Mouse (Mus musculus) activated CD4-positive, CD25-positive, alpha-beta regulatory T cell (primary cell): Measurements from ENCODE around the gene Ahrr. TPM values are rescaled to one million over a fixed set of nuclear protein-coding genes. Genes with fewer than 3 reads are reported as not detected.

Source experiments
- polyA plus RNA-seq, 2 experiments: library from polyadenylated mRNA; unstranded; fragments of 100-300 nt; shearing (Covaris generic); gene quantifications; one replicate each; pipeline ENCODE4 v1.2.1; 2017

Ahrr gene
- under 1 TPM in 1 of 2 experiments, not detected in 1; 0.04 TPM for polyA plus RNA-seq

DNA sequence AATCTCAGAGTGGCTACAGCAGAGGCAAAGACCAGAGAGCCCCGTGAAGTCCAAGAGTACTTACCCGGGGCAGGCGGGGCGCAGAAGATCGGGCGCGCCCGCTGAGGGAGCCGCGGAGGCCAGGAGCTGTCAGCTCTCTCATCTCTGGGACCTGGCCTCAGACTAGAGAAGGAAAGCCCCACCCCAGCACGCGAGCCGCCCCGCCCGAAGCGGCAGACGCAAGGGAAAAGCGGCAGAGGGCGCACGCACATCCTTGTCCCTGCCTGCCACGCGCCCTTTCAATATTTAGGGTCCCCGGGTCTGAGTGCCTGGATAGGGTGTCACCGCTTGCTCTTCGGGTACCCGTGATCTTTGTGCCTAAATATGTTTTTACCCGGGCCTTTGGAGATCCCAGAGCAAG is at the start of gene Ahrr:
Ahrr (minus strand) TSS at position 165 of the 400 bp plus-strand sequence.

DNA sequence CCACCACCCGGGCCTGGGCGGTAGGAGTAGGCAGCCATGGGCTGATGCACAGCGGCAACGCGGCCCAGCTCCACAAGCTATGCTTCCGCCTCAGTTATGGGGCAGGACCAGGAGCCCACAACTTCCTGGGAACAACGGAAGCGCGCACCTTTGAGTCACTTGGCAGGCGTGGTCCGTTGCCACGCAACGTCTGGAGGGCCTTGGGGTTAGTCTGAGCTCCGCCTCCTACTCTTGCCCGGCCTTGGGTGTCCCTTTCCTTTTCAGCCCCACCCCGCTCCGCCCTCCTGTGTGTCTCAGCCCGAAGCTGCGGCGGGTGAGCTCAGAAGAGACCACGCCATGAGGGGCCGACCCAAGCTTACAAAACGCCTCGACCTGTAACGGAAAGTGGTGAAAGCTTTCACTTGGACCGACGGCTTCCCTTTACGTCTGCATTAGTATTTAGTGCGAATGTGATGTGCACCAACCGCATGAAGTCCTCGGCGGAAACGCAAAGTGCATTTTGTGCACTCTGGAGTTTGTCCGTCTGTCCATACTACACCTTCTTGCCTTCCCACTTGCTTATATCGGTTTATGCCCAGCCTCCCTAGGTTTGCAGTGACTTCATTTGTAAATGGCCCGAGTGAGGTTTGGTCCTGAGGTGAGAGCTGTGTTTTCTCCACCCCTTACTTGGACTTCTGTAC is 25.2 kb upstream of the Ahrr start, which contains the start of gene Pdcd6:
Pdcd6 (minus strand) TSS at position 411 of the 680 bp plus-strand sequence.

DNA sequence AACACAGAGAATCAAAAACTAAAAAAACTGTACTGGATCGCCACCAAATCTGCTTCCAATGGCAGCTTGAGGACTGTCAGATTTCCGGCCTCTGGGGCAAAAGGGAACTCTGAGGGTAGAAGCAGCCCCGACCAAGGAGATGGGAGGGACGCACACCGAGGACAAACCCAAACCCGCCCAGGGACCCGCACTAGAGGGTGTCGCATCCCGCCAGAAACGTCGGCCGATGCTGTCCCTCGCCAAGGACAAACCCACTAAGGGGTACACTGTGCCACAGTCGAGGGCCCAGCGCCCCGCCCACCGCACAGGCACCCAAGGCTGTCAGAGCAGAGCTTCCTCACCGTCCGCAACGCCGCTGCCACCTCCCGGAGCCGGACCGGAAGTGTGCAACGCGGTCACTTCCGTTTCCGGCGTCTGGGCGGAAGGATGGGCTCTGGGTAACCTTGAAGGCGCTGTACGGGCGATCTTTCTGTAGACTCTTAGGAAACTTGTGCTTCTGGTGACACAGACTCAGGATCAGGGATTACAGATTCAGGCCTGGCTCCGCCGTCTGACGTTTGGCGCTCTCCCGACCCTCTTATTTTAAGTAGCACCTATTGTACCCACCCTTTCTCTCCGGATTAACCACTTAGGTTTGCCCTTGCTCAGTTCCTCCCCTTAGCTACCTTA is 83.7 kb downstream of the Ahrr start, which contains the start of gene Exoc3:
Exoc3 (minus strand) TSS at position 416 of the 669 bp plus-strand sequence.

Other genes with a start within 250 kb of the Ahrr start
- 10 to 100 TPM; 10.0 to 12.0 TPM for gene Cep72, start 230.0 kb downstream of the Ahrr start, polyA plus RNA-seq
- under 1 TPM in 1 of 2 experiments, not detected in 1; 0.26 TPM for gene Slc9a3, start 170.9 kb downstream of the Ahrr start, polyA plus RNA-seq
- gene Exoc3, start 83.6 kb downstream of the Ahrr start, polyA plus RNA-seq = 10 to 100 TPM; 75.3 to 79.5 TPM
- gene Pdcd6, start 25.2 kb upstream of the Ahrr start, polyA plus RNA-seq = 100 to 1,000 TPM; 179 to 213 TPM
- gene Sdha, start 57.9 kb upstream of the Ahrr start, polyA plus RNA-seq = 100 to 1,000 TPM; 206 to 252 TPM
- gene Ccdc127, start 58.0 kb upstream of the Ahrr start, polyA plus RNA-seq = 10 to 100 TPM; 26.1 to 27.5 TPM
- gene Lrrc14b, start 71.7 kb upstream of the Ahrr start, polyA plus RNA-seq = not detected
- 1 to 10 TPM in 1 of 2 experiments, under 1 TPM in 1; 0.72 to 1.5 TPM for gene Zfp72, start 98.5 kb upstream of the Ahrr start, polyA plus RNA-seq
- gene Ftl1-ps1, start 107.4 kb upstream of the Ahrr start, polyA plus RNA-seq = 10 to 100 TPM; 47.5 to 55.7 TPM
- 10 to 100 TPM; 19.9 to 20.6 TPM for gene Zfp825, start 201.7 kb upstream of the Ahrr start, polyA plus RNA-seq